Mouse (Mus musculus) forebrain, embryonic 14.5 days (tissue): ENCODE measurements around the gene Gm49405. TPM values are rescaled to one million over a fixed set of nuclear protein-coding genes. Genes with fewer than 3 reads are reported as not detected.
A peak's percentile ranks its signal among the peaks of the same experiment; 100 is the strongest.
"Not testable (repeated sequence)": the region's sequence is repeated elsewhere in the genome, so short reads cannot be mapped to it uniquely, and the experiment has no call there.

ENCODE experiments used
- ATAC-seq: fragments of 200-750 bp; cut with Nextera tagmentation; 2 replicates; pipeline ENCODE4 v1.8.0; 2017; ENCODE audit warnings: mild to moderate bottlenecking, moderate library complexity
- DNase-seq: peaks from one replicate; pipeline ENCODE4 v3.0.0-alpha.2; 2015; ENCODE audit warnings: low spot score
- H3K27ac ChIP-seq: fragments of 300-500 bp; sonication (generic); 2 replicates; pipeline ENCODE4 v1.5.1; 2014; ENCODE audit warnings: low read depth, mild to moderate bottlenecking, control low read depth, low read length, moderate library complexity
- H3K27me3 ChIP-seq: fragments of 300-500 bp; sonication (generic); replicated peaks from 2 replicates; pipeline ENCODE4 v1.6.1; 2014; ENCODE audit warnings: low read length, control low read depth, mixed read lengths; ENCODE audit not compliant: control insufficient read depth, insufficient read depth
- H3K36me3 ChIP-seq: fragments of 300-500 bp; sonication (generic); 2 replicates; pipeline ENCODE4 v1.6.1; 2014; ENCODE audit warnings: low read length, control low read depth; ENCODE audit not compliant: control insufficient read depth, insufficient read depth
- H3K4me1 ChIP-seq: fragments of 300-500 bp; sonication (generic); 2 replicates; pipeline ENCODE4 v1.6.1; 2014; ENCODE audit warnings: antibody characterized with exemption, low read length, control low read depth; ENCODE audit not compliant: control insufficient read depth, insufficient read depth
- H3K4me2 ChIP-seq: fragments of 300-500 bp; sonication (generic); 2 replicates; pipeline ENCODE4 v1.6.1; 2014; ENCODE audit warnings: mild to moderate bottlenecking, control low read depth, low read length
- H3K4me3 ChIP-seq: fragments of 300-500 bp; sonication (generic); 2 replicates; pipeline ENCODE4 v1.5.1; 2014; ENCODE audit warnings: low read depth, low read length, control low read depth
- H3K9ac ChIP-seq: fragments of 300-500 bp; sonication (generic); 2 replicates; pipeline ENCODE4 v1.6.1; 2014; ENCODE audit warnings: mild to moderate bottlenecking, low read length, control low read depth, moderate library complexity
- H3K9me3 ChIP-seq: fragments of 300-500 bp; sonication (generic); replicated peaks from 2 replicates; pipeline ENCODE4 v1.6.1; 2016; ENCODE audit warnings: low read length, control low read depth, mixed read lengths; ENCODE audit not compliant: control insufficient read depth
- WGBS: fragments of 180-500 bp; shearing (Covaris S2); extraction: QIAGEN DNeasy Blood & Tissue Kit; methylation state at CpG from one replicate; pipeline ENCODE4 v1.1.7; 2014; 5-methylcytosine and 5-hydroxymethylcytosine counted together
- polyA plus RNA-seq: library from polyadenylated mRNA; unstranded; fragments of >200 nt; fragmentation: Nextera tagmentation; extraction: Ambion mirVana; gene quantifications from 2 replicates; pipeline ENCODE4 v1.2.1, GENCODE M21; 2014

The Gm49405 gene
- polyA plus RNA-seq = 2.2 and 3.8 TPM in 2 replicates

GRCm38 (mm10) chr19:4000119-4000900 lies at the start of gene Gm49405, which contains the start of gene Nudt8:
Gene Gm49405 (plus strand): TSS chr19:4000626.
Gene Nudt8 (plus strand): TSS chr19:4000580.
- Histone ChIP-seq H3K4me3 (peak within 1 kb of the TSS; percentile 74), H3K4me1 (peaks cover 10% of the 10 kb centered on the region), H3K27me3 (no peaks in the 10 kb centered on the region), H3K27ac (peak within 1 kb of the TSS; percentile 96), H3K9me3 (no peaks in the 10 kb centered on the region), H3K36me3 (peaks cover 3% of the 10 kb centered on the region; the same call in 1 of the 2 replicates), H3K9ac (peak within 1 kb of the TSS; percentile 91), H3K4me2 (peak within 1 kb of the TSS; percentile 91)
- DNase-seq = peak; percentile 98
- peak; percentile 94 for ATAC-seq
- WGBS = under 1% methylated on average over 64 of the region's 64 CpGs

GRCm38 (mm10) chr19:3951461-3951860 lies 49.0 kb upstream of the Gm49405 start:
- ATAC-seq (no peak), DNase-seq (no peak)
- no peak overlapping the region for H3K27ac ChIP-seq
- no peaks in the 10 kb centered on the region for H3K27me3 ChIP-seq
- H3K4me3 ChIP-seq = no peak overlapping the region
- H3K4me1 ChIP-seq = no peaks in the 10 kb centered on the region
- no peak overlapping the region for H3K9ac ChIP-seq
- H3K36me3 ChIP-seq = no peaks in the 10 kb centered on the region
- no peaks in the 10 kb centered on the region for H3K9me3 ChIP-seq
- H3K4me2 ChIP-seq = no peak overlapping the region

- no peaks in the 10 kb centered on the region for H3K36me3 ChIP-seq
- no peak overlapping the region for H3K27ac ChIP-seq
- H3K4me3 ChIP-seq = no peak overlapping the region
- no peak overlapping the region for H3K4me2 ChIP-seq
- no peak overlapping the region for H3K9ac ChIP-seq
- no peak for ATAC-seq
- H3K4me1 ChIP-seq = no peaks in the 10 kb centered on the region
- no peak for DNase-seq
- no peaks in the 10 kb centered on the region for H3K9me3 ChIP-seq
- no peaks in the 10 kb centered on the region for H3K27me3 ChIP-seq
- 61% methylated on average over 1 of the region's 1 CpGs for WGBS
Observed at GRCm38 (mm10) chr19:3952099-3952498, 48.3 kb upstream of the Gm49405 start.

GRCm38 (mm10) chr19:3955033-3955432 lies 45.4 kb upstream of the Gm49405 start:
- H3K9me3 ChIP-seq = no peaks in the 10 kb centered on the region
- no peak overlapping the region for H3K9ac ChIP-seq
- ATAC-seq (no peak), DNase-seq (no peak)
- H3K4me2 ChIP-seq = no peak overlapping the region
- no peak overlapping the region for H3K4me3 ChIP-seq
- no peaks in the 10 kb centered on the region for H3K27me3 ChIP-seq
- WGBS = 73% methylated on average over 3 of the region's 3 CpGs
- no peak overlapping the region for H3K27ac ChIP-seq
- no peaks in the 10 kb centered on the region for H3K4me1 ChIP-seq
- no peaks in the 10 kb centered on the region for H3K36me3 ChIP-seq

GRCm38 (mm10) chr19:3955804-3956203 lies 44.6 kb upstream of the Gm49405 start:
- no peaks in the 10 kb centered on the region for H3K9me3 ChIP-seq
- no peak overlapping the region for H3K4me2 ChIP-seq
- no peak overlapping the region for H3K9ac ChIP-seq
- WGBS = 72% methylated on average over 4 of the region's 4 CpGs
- DNase-seq (no peak), ATAC-seq (no peak)
- no peak overlapping the region for H3K4me3 ChIP-seq
- H3K4me1 ChIP-seq = no peaks in the 10 kb centered on the region
- no peaks in the 10 kb centered on the region for H3K27me3 ChIP-seq
- H3K27ac ChIP-seq = no peak overlapping the region
- H3K36me3 ChIP-seq = no peaks in the 10 kb centered on the region

GRCm38 (mm10) chr19:3957296-3958036 lies 43.0 kb upstream of the Gm49405 start:
- H3K9ac ChIP-seq, H3K27ac ChIP-seq, H3K4me3 ChIP-seq, H3K36me3 ChIP-seq, H3K27me3 ChIP-seq, DNase-seq, H3K9me3 ChIP-seq, ATAC-seq, H3K4me1 ChIP-seq, H3K4me2 ChIP-seq: not testable (repeated sequence)
- 81% methylated on average over 5 of the region's 5 CpGs for WGBS

GRCm38 (mm10) chr19:3958470-3958869 lies 42.0 kb upstream of the Gm49405 start, which contains the start of gene Aldh3b3:
Gene Aldh3b3 (plus strand): TSS chr19:3958645.
- 63% methylated on average over 4 of the region's 4 CpGs for WGBS
- DNase-seq = peak; percentile 46
- Histone ChIP-seq H3K9me3 (no peaks in the 10 kb centered on the region), H3K9ac (no peak within 1 kb of the TSS), H3K36me3 (no peaks in the 10 kb centered on the region), H3K4me1 (no peaks in the 10 kb centered on the region), H3K4me2 (no peak within 1 kb of the TSS), H3K27me3 (no peaks in the 10 kb centered on the region), H3K4me3 (no peak within 1 kb of the TSS), H3K27ac (no peak within 1 kb of the TSS)
- ATAC-seq = no peak

- H3K9ac ChIP-seq = no peak overlapping the region
- DNase-seq = no peak
Observed at GRCm38 (mm10) chr19:3959030-3959429, 41.4 kb upstream of the Gm49405 start.

GRCm38 (mm10) chr19:3960211-3960610 lies 40.2 kb upstream of the Gm49405 start:
- H3K4me1 ChIP-seq = no peaks in the 10 kb centered on the region
- no peak overlapping the region for H3K4me2 ChIP-seq
- DNase-seq (no peak), ATAC-seq (no peak)
- no peak overlapping the region for H3K9ac ChIP-seq
- H3K4me3 ChIP-seq = no peak overlapping the region
- no peaks in the 10 kb centered on the region for H3K36me3 ChIP-seq
- H3K27me3 ChIP-seq = no peaks in the 10 kb centered on the region
- WGBS = 78% methylated on average over 5 of the region's 5 CpGs
- no peak overlapping the region for H3K27ac ChIP-seq
- H3K9me3 ChIP-seq = no peaks in the 10 kb centered on the region

More at GRCm38 (mm10) chr19:3959030-3959429, 41.4 kb upstream of the Gm49405 start:
- Histone ChIP-seq H3K9me3 (no peaks in the 10 kb centered on the region), H3K4me2 (no peak overlapping the region), H3K4me1 (no peaks in the 10 kb centered on the region), H3K27ac (no peak overlapping the region), H3K4me3 (no peak overlapping the region), H3K36me3 (no peaks in the 10 kb centered on the region), H3K27me3 (no peaks in the 10 kb centered on the region)
- no peak for ATAC-seq
